13 mouse cellular contexts compared by ENCODE assay signal in genomic region chr7:29253842-29254241, GRCm38 (mm10). TPM values are rescaled to one million over a fixed set of nuclear protein-coding genes. Genes with fewer than 3 reads are reported as not detected.
DNase-seq lines count a peak whose midpoint lies in the region; ATAC-seq lines count a peak whose summit lies in the region.
"Had no signal": no experiment of that assay in that cellular context is flagged by ENCODE, and none has a peak within 500 bp of the region (broad histone marks: within the 10 kb centered on the region; RNA-seq: fewer than 3 reads in every experiment).

No protein-coding gene starts in this region.

- WGBS in forebrain, embryonic 10.5 days, result 60% methylated on average over 5 of the region's 5 CpGs
- 57% methylated on average over 5 of the region's 5 CpGs for WGBS in forebrain, embryonic 15.5 days
- WGBS in liver, embryonic 13.5 days (ENCODE audit: insufficient replicate concordance), result 22% methylated on average over 5 of the region's 5 CpGs

- H3K36me3 ChIP-seq in forebrain, embryonic 10.5 days (replicated peaks), result 0 out of 2 replicates have a peak, but pooled peaks cover 4% of the 10 kb centered on the region
- H3K36me3 ChIP-seq in forebrain, embryonic 15.5 days, result no peaks in the 10 kb centered on the region
- peaks cover 4% of the 10 kb centered on the region; the same call in 1 of the 2 replicates for H3K36me3 ChIP-seq in liver, embryonic 13.5 days

- peaks cover 9% of the 10 kb centered on the region for H3K27me3 ChIP-seq in forebrain, embryonic 10.5 days (ENCODE audit: poor library complexity, severe bottlenecking)
- no peaks in the 10 kb centered on the region for H3K27me3 ChIP-seq in forebrain, embryonic 15.5 days
- no peaks in the 10 kb centered on the region for H3K27me3 ChIP-seq in liver, embryonic 13.5 days
- H3K27me3 ChIP-seq: megakaryocyte, embryonic 14.5 days had no signal

- no peak for DNase-seq in forebrain, embryonic 10.5 days (ENCODE audit: extremely low spot score, low spot score)
- peak; percentile 62 for DNase-seq in 416B (ENCODE audit: low read depth)
- peak; percentile 75 for DNase-seq in kidney, adult 9 months
- no peak for DNase-seq in liver, embryonic 13.5 days
- no peak for DNase-seq in embryo, embryonic 10 days (ENCODE audit: low spot score)
- DNase-seq in layer of hippocampus, adult 18-20 months (ENCODE audit: low spot score in 2 of 2), result no peak
- no peak for DNase-seq in cerebellum, postnatal 4 days (ENCODE audit: low spot score in 2 of 2)
- DNase-seq: forebrain, postnatal 0 days; retina, postnatal 1 day had no signal

- 0 out of 2 replicates have a peak overlapping the region, but pooled peaks have one; percentile 1 for H3K27ac ChIP-seq in forebrain, embryonic 10.5 days
- no peak overlapping the region for H3K27ac ChIP-seq in forebrain, embryonic 15.5 days (replicated peaks)
- 0 out of 2 replicates have a peak overlapping the region, but pooled peaks have one; percentile 1 for H3K27ac ChIP-seq in liver, embryonic 13.5 days

- H3K4me2 ChIP-seq in forebrain, embryonic 15.5 days (replicated peaks), result no peak overlapping the region
- no peak overlapping the region for H3K4me2 ChIP-seq in liver, embryonic 13.5 days

- H3K4me3 ChIP-seq in forebrain, embryonic 10.5 days, result no peak overlapping the region
- H3K4me3 ChIP-seq in forebrain, embryonic 15.5 days, result no peak overlapping the region
- H3K4me3 ChIP-seq in liver, embryonic 13.5 days (replicated peaks), result no peak overlapping the region
- H3K4me3 ChIP-seq: megakaryocyte, embryonic 14.5 days had no signal

- no peak overlapping the region for H3K9ac ChIP-seq in forebrain, embryonic 15.5 days (replicated peaks)
- H3K9ac ChIP-seq in liver, embryonic 13.5 days, result no peak overlapping the region
- H3K9ac ChIP-seq: forebrain, postnatal 0 days had no signal

- H3K4me1 ChIP-seq in forebrain, embryonic 10.5 days, result peaks cover 23% of the 10 kb centered on the region
- H3K4me1 ChIP-seq in forebrain, embryonic 15.5 days, result no peaks in the 10 kb centered on the region
- peaks cover 32% of the 10 kb centered on the region for H3K4me1 ChIP-seq in liver, embryonic 13.5 days (replicated peaks)

- no peak for ATAC-seq in forebrain, embryonic 15.5 days (replicated peaks)
- ATAC-seq in liver, embryonic 13.5 days (ENCODE audit: low read depth), result peak; percentile 63
- ATAC-seq: activated CD4-positive, CD25-positive, alpha-beta regulatory T cell, adult 4 months; forebrain, postnatal 0 days had no signal

- no peaks in the 10 kb centered on the region for H3K9me3 ChIP-seq in forebrain, embryonic 10.5 days
- no peaks in the 10 kb centered on the region for H3K9me3 ChIP-seq in forebrain, embryonic 15.5 days
- H3K9me3 ChIP-seq in liver, embryonic 13.5 days (replicated peaks), result no peaks in the 10 kb centered on the region
- H3K9me3 ChIP-seq: megakaryocyte, embryonic 14.5 days had no signal

RNA-seq across cellular contexts. Expression of gene 2200002D01Rik, which starts 5.6 kb away (rescaled TPM):
- 2.9 and 4.1 TPM in 2 replicates for polyA plus RNA-seq in forebrain, embryonic 10.5 days (2016; fragmentation: Nextera tagmentation; extraction: Ambion mirVana)
- polyA plus RNA-seq in forebrain, embryonic 15.5 days (2015; fragmentation: Nextera tagmentation; extraction: Ambion mirVana), result 0.95 TPM in 1 of 2 replicates, not detected in the other
- 3.1 and 4.4 TPM in 2 replicates for polyA plus RNA-seq in liver, embryonic 13.5 days (2015; fragmentation: Nextera tagmentation; extraction: Ambion mirVana)
- not detected for total RNA-seq in layer of hippocampus, adult 18-20 months (2021)
- total RNA-seq: forebrain, postnatal 0 days; left cerebral cortex, postnatal 36 days had no signal

RNA-seq across cellular contexts. Expression of gene Yif1b, which starts 15.7 kb away (rescaled TPM):
- polyA plus RNA-seq in forebrain, embryonic 10.5 days (2016; fragmentation: Nextera tagmentation; extraction: Ambion mirVana), result 103 and 108 TPM in 2 replicates
- 76.2 and 78.7 TPM in 2 replicates for polyA plus RNA-seq in forebrain, embryonic 15.5 days (2015; fragmentation: Nextera tagmentation; extraction: Ambion mirVana)
- polyA plus RNA-seq in liver, embryonic 13.5 days (2015; fragmentation: Nextera tagmentation; extraction: Ambion mirVana), result 49.5 and 51.2 TPM in 2 replicates
- 10 to 100 TPM; 40.4 to 42.6 TPM for total RNA-seq in layer of hippocampus, adult 18-20 months (2021)

RNA-seq across cellular contexts. Expression of gene Kcnk6, which starts 21.5 kb away (rescaled TPM):
- 0.64 and 0.79 TPM in 2 replicates for polyA plus RNA-seq in forebrain, embryonic 10.5 days (2016; fragmentation: Nextera tagmentation; extraction: Ambion mirVana)
- 0.28 and 0.83 TPM in 2 replicates for polyA plus RNA-seq in forebrain, embryonic 15.5 days (2015; fragmentation: Nextera tagmentation; extraction: Ambion mirVana)
- polyA plus RNA-seq in liver, embryonic 13.5 days (2015; fragmentation: Nextera tagmentation; extraction: Ambion mirVana), result 1.5 and 1.6 TPM in 2 replicates
- total RNA-seq in layer of hippocampus, adult 18-20 months (2021), result 1 to 10 TPM; 2.3 to 2.4 TPM

RNA-seq across cellular contexts. Expression of gene Spint2, which starts 27.9 kb away (rescaled TPM):
- polyA plus RNA-seq in forebrain, embryonic 10.5 days (2016; fragmentation: Nextera tagmentation; extraction: Ambion mirVana), result 44.2 and 50.8 TPM in 2 replicates
- 43.8 and 48.8 TPM in 2 replicates for polyA plus RNA-seq in forebrain, embryonic 15.5 days (2015; fragmentation: Nextera tagmentation; extraction: Ambion mirVana)
- polyA plus RNA-seq in liver, embryonic 13.5 days (2015; fragmentation: Nextera tagmentation; extraction: Ambion mirVana), result 24.9 and 25.2 TPM in 2 replicates
- total RNA-seq in layer of hippocampus, adult 18-20 months (2021), result 10 to 100 TPM; 21.9 to 26.1 TPM

RNA-seq across cellular contexts. Expression of gene Ppp1r14a, which starts 35.3 kb away (rescaled TPM):
- polyA plus RNA-seq in forebrain, embryonic 10.5 days (2016; fragmentation: Nextera tagmentation; extraction: Ambion mirVana), result 7.4 and 8.7 TPM in 2 replicates
- 6.5 and 8.7 TPM in 2 replicates for polyA plus RNA-seq in forebrain, embryonic 15.5 days (2015; fragmentation: Nextera tagmentation; extraction: Ambion mirVana)
- 3.2 and 3.6 TPM in 2 replicates for polyA plus RNA-seq in liver, embryonic 13.5 days (2015; fragmentation: Nextera tagmentation; extraction: Ambion mirVana)
- total RNA-seq in layer of hippocampus, adult 18-20 months (2021), result 10 to 100 TPM; 28.1 to 31.3 TPM
- polyA plus RNA-seq: activated CD4-positive, CD25-positive, alpha-beta regulatory T cell, adult 4 months had no signal

Comparison
In these comparisons a context has a peak if more than half of its experiments do, and no peak if none do; other contexts are left out.
1. DNase-seq: peak in 416B (single experiment) and kidney, adult 9 months (single experiment); none in forebrain, embryonic 10.5 days (single experiment), liver, embryonic 13.5 days (single experiment), embryo, embryonic 10 days (single experiment), layer of hippocampus, adult 18-20 months (0 of 2) and cerebellum, postnatal 4 days (0 of 2).